Mouse (Mus musculus) embryonic fibroblast, embryonic 13.5 days (primary cell): ENCODE data around the gene Cd48.

Experiments
- CTCF ChIP-seq: IDR thresholded peaks from 2 replicates; pipeline ENCODE4 v1.5.1; 2011; ENCODE audit warnings: mild to moderate bottlenecking, control low read depth, low read length, moderate library complexity, borderline replicate concordance; ENCODE audit not compliant: insufficient read depth
- POLR2A ChIP-seq: IDR thresholded peaks from 2 replicates; pipeline ENCODE4 v1.6.1; 2011; ENCODE audit warnings: low read depth, mild to moderate bottlenecking, control low read depth, low read length, moderate library complexity

DNA sequence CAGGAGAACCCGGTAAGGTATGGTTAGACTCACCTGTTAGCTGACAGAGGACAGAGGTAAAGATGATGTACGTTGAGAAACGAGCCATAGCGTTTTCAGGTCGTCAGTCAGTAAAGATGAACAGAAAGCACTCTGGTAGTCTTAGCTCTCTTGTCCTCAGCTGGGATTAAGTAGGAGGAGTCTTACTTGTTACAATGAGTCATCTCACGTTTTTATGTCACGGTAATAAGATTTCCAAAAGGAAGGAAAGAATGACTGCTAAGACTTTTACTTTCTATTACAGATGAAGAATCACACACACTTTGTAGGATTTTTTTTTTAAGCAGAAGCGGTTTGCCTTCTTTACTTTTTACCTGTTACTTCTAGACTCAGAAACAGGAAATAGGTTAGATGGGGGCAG lies 33.0 kb upstream of the Cd48 start:
- TF ChIP-seq POLR2A (no peak), CTCF (no peak)
